ENCODE assay signal across 8 mouse cellular contexts in the genomic region with DNA sequence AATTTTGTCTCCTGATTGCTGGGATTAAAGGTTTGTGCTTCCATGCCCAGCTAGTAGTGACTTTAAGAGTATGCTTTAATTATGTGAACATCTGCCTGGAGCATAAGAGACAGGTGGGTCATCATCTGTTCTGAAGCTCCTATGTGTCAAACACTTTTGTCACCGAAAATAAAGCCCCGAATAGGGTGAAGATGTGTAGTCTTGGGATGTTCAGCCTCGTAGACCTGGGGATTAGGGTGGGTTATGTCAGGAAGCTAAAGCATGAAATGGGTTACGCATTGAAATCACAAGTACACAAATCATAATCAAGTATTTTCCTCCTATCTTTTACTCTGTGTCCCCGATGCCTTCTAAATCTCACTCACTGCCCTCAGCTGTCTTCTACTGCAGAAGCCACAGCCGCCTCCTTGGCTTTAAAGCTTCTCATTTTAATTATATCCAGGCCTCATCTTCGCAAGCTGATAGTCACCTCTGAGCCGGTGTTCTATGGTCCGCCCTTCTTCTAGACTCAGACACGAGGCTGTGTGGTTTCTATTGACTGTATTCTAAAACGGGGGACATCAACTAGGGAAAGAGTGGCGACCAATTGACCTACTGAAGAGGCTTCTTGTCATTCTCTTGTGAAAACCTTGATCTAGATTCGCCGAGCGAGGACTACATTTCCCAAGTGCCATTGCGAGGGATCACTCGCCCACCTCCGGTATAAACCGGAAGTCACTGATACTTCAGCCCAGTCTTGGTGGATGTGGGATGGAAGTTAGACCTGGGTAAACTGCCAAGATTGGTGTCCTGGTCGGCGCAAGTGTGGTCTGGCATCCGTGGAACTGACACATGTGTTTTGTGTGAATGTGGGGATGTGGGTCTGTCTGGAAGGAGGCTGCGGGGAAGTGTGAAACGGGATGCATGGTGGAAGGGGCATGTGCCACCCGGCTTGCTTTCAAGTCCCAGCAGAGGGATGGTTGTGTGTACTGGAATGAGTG. TPM values are rescaled to one million over a fixed set of nuclear protein-coding genes. Genes with fewer than 3 reads are reported as not detected.
DNase-seq lines count a peak whose midpoint lies in the region; ATAC-seq and TF ChIP-seq lines count a peak whose summit lies in the region.

TSS of gene Smim17 (plus strand) at position 720 of the 980 bp plus-strand sequence.

- no peak for ATAC-seq in embryonic facial prominence, embryonic 13.5 days (ENCODE audit: insufficient number of reproducible peaks, insufficient read depth, low FRiP score, low TSS enrichment, low read depth)
- peak; percentile 75 for ATAC-seq in heart, embryonic 11.5 days (replicated peaks; ENCODE audit: insufficient number of reproducible peaks, low FRiP score, low TSS enrichment)
- peak; percentile 90 for ATAC-seq in kidney, embryonic 15.5 days (replicated peaks; ENCODE audit: low FRiP score)
- peak; percentile 76 for ATAC-seq in limb, embryonic 14.5 days (ENCODE audit: low FRiP score, low read depth)
- ATAC-seq in midbrain, embryonic 14.5 days (ENCODE audit: low FRiP score, low TSS enrichment) = peak; percentile 91

- 22% methylated on average over 25 of the region's 25 CpGs for WGBS in embryonic facial prominence, embryonic 13.5 days
- 27% methylated on average over 25 of the region's 25 CpGs for WGBS in heart, embryonic 11.5 days (ENCODE audit: insufficient replicate concordance)
- WGBS in kidney, embryonic 15.5 days = 27% methylated on average over 25 of the region's 25 CpGs
- 24% methylated on average over 25 of the region's 25 CpGs for WGBS in limb, embryonic 14.5 days
- WGBS in midbrain, embryonic 14.5 days = 29% methylated on average over 25 of the region's 25 CpGs
- WGBS in small intestine, adult 2 months = 27% methylated on average over 25 of the region's 25 CpGs

- peak; percentile 21 for DNase-seq in A20 (ENCODE audit: low read depth, low spot score)
- peak; percentile 60 to 71 for DNase-seq in adrenal gland, postnatal 36 days
- DNase-seq in limb, embryonic 14.5 days (ENCODE audit: low spot score) = peak; percentile 75
- peak; percentile 88 for DNase-seq in midbrain, embryonic 14.5 days

- H3K27me3 ChIP-seq in embryonic facial prominence, embryonic 13.5 days = no peaks in the 10 kb centered on the region
- H3K27me3 ChIP-seq in heart, embryonic 11.5 days (ENCODE audit: control insufficient read depth, insufficient read depth, low read length) = no peaks in the 10 kb centered on the region
- H3K27me3 ChIP-seq in kidney, embryonic 15.5 days = no peaks in the 10 kb centered on the region
- no peaks in the 10 kb centered on the region for H3K27me3 ChIP-seq in limb, embryonic 14.5 days (ENCODE audit: control insufficient read depth, insufficient read depth, low read length)
- no peaks in the 10 kb centered on the region for H3K27me3 ChIP-seq in midbrain, embryonic 14.5 days (ENCODE audit: control insufficient read depth, insufficient read depth, low read length)
- no peaks in the 10 kb centered on the region for H3K27me3 ChIP-seq in small intestine, adult 2 months (ENCODE audit: control insufficient read depth, insufficient read depth, low read length)

- peak within 1 kb of the TSS; percentile 55 for H3K4me3 ChIP-seq in embryonic facial prominence, embryonic 13.5 days
- H3K4me3 ChIP-seq in heart, embryonic 11.5 days (ENCODE audit: low read depth, low read length) = peak within 1 kb of the TSS; percentile 57
- H3K4me3 ChIP-seq in kidney, embryonic 15.5 days (replicated peaks) = peak within 1 kb of the TSS; percentile 53
- H3K4me3 ChIP-seq in limb, embryonic 14.5 days (replicated peaks; ENCODE audit: low read length) = peak within 1 kb of the TSS; percentile 46
- peak within 1 kb of the TSS; percentile 46 for H3K4me3 ChIP-seq in midbrain, embryonic 14.5 days (replicated peaks; ENCODE audit: low read depth, low read length)
- H3K4me3 ChIP-seq in small intestine, adult 2 months (ENCODE audit: low read depth, low read length) = peak within 1 kb of the TSS; percentile 65

- no peak for TF ChIP-seq CTCF in small intestine, adult 2 months (IDR thresholded peaks at IDR 0.05; ENCODE audit: extremely low read depth, insufficient read length, insufficient replicate concordance, low read depth, low read length)

- H3K4me2 ChIP-seq in embryonic facial prominence, embryonic 13.5 days = peak within 1 kb of the TSS; percentile 71
- peak within 1 kb of the TSS; percentile 73 for H3K4me2 ChIP-seq in heart, embryonic 11.5 days
- peak within 1 kb of the TSS; percentile 70 for H3K4me2 ChIP-seq in kidney, embryonic 15.5 days
- peak within 1 kb of the TSS; percentile 70 for H3K4me2 ChIP-seq in limb, embryonic 14.5 days (replicated peaks; ENCODE audit: low read depth, low read length, severe bottlenecking)
- peak within 1 kb of the TSS; percentile 74 for H3K4me2 ChIP-seq in midbrain, embryonic 14.5 days (ENCODE audit: low read length)

- 0 out of 2 replicates have a peak, but pooled peaks cover 3% of the 10 kb centered on the region for H3K4me1 ChIP-seq in embryonic facial prominence, embryonic 13.5 days
- no peaks in the 10 kb centered on the region for H3K4me1 ChIP-seq in heart, embryonic 11.5 days (ENCODE audit: control insufficient read depth, insufficient read depth, low read length)
- no peaks in the 10 kb centered on the region for H3K4me1 ChIP-seq in kidney, embryonic 15.5 days
- peaks cover 5% of the 10 kb centered on the region; the same call in 1 of the 2 replicates for H3K4me1 ChIP-seq in limb, embryonic 14.5 days (ENCODE audit: control insufficient read depth, insufficient read depth, low read length)
- H3K4me1 ChIP-seq in midbrain, embryonic 14.5 days (ENCODE audit: control insufficient read depth, insufficient read depth, low read length) = peaks cover 4% of the 10 kb centered on the region; the same call in 1 of the 2 replicates
- no peaks in the 10 kb centered on the region for H3K4me1 ChIP-seq in small intestine, adult 2 months (ENCODE audit: control insufficient read depth, insufficient read depth, insufficient read length, low read length)

- H3K9me3 ChIP-seq in embryonic facial prominence, embryonic 13.5 days = no peaks in the 10 kb centered on the region
- no peaks in the 10 kb centered on the region for H3K9me3 ChIP-seq in heart, embryonic 11.5 days (replicated peaks; ENCODE audit: control insufficient read depth, low read length)
- no peaks in the 10 kb centered on the region for H3K9me3 ChIP-seq in kidney, embryonic 15.5 days (replicated peaks)
- H3K9me3 ChIP-seq in limb, embryonic 14.5 days (ENCODE audit: control insufficient read depth, low read length) = no peaks in the 10 kb centered on the region
- no peaks in the 10 kb centered on the region for H3K9me3 ChIP-seq in midbrain, embryonic 14.5 days (ENCODE audit: control insufficient read depth, low read length)

- H3K36me3 ChIP-seq in embryonic facial prominence, embryonic 13.5 days = peaks cover 22% of the 10 kb centered on the region
- H3K36me3 ChIP-seq in heart, embryonic 11.5 days (ENCODE audit: control insufficient read depth, insufficient read depth, low read length) = peaks cover 9% of the 10 kb centered on the region
- peaks cover 27% of the 10 kb centered on the region for H3K36me3 ChIP-seq in kidney, embryonic 15.5 days
- H3K36me3 ChIP-seq in limb, embryonic 14.5 days (ENCODE audit: control insufficient read depth, insufficient read depth, low read length) = peaks cover 12% of the 10 kb centered on the region
- peaks cover 26% of the 10 kb centered on the region for H3K36me3 ChIP-seq in midbrain, embryonic 14.5 days (ENCODE audit: control insufficient read depth, insufficient read depth, low read length)
- H3K36me3 ChIP-seq in small intestine, adult 2 months (ENCODE audit: control insufficient read depth, insufficient read depth, low read length) = 0 out of 2 replicates have a peak, but pooled peaks cover under 1% of the 10 kb centered on the region

- TF ChIP-seq POLR2A in limb, embryonic 14.5 days (IDR thresholded peaks at IDR 0.05; ENCODE audit: borderline replicate concordance, extremely low read depth, insufficient read depth, insufficient read length) = no peak
- no peak for TF ChIP-seq POLR2A in small intestine, adult 2 months (IDR thresholded peaks at IDR 0.05; ENCODE audit: low read depth, low read length)

- peak within 1 kb of the TSS; percentile 72 for H3K9ac ChIP-seq in embryonic facial prominence, embryonic 13.5 days
- peak within 1 kb of the TSS; percentile 65 for H3K9ac ChIP-seq in heart, embryonic 11.5 days (ENCODE audit: low read depth, low read length)
- H3K9ac ChIP-seq in kidney, embryonic 15.5 days = peak within 1 kb of the TSS; percentile 48
- peak within 1 kb of the TSS; percentile 60 for H3K9ac ChIP-seq in limb, embryonic 14.5 days (ENCODE audit: low read depth, low read length, severe bottlenecking)
- peak within 1 kb of the TSS; percentile 59 for H3K9ac ChIP-seq in midbrain, embryonic 14.5 days (replicated peaks; ENCODE audit: low read length)

- no peak within 1 kb of the TSS for H3K27ac ChIP-seq in embryonic facial prominence, embryonic 13.5 days
- no peak within 1 kb of the TSS for H3K27ac ChIP-seq in heart, embryonic 11.5 days (ENCODE audit: low read depth, low read length)
- no peak within 1 kb of the TSS for H3K27ac ChIP-seq in kidney, embryonic 15.5 days
- H3K27ac ChIP-seq in limb, embryonic 14.5 days (replicated peaks; ENCODE audit: low read depth, low read length) = no peak within 1 kb of the TSS
- H3K27ac ChIP-seq in midbrain, embryonic 14.5 days (replicated peaks; ENCODE audit: low read depth, low read length) = no peak within 1 kb of the TSS; the same call in none of the 2 replicates
- no peak within 1 kb of the TSS for H3K27ac ChIP-seq in small intestine, adult 2 months (ENCODE audit: insufficient read depth, low read depth, low read length)

RNA-seq across cellular contexts. Expression of gene Smim17, which starts in this region (rescaled TPM):
- under 1 TPM; 0.13 to 0.66 TPM for total RNA-seq in adrenal gland, postnatal 36 days (2021)
- not detected in 2 replicates for polyA plus RNA-seq in embryonic facial prominence, embryonic 13.5 days (2015; fragmentation: Nextera tagmentation; extraction: Ambion mirVana)
- polyA plus RNA-seq in heart, embryonic 11.5 days (2014; fragmentation: Nextera tagmentation; extraction: Ambion mirVana) = not detected in 2 replicates
- polyA plus RNA-seq in kidney, embryonic 15.5 days (2015; fragmentation: Nextera tagmentation; extraction: Ambion mirVana) = 0.04 and 0.17 TPM in 2 replicates
- 0.31 and 0.51 TPM in 2 replicates for polyA plus RNA-seq in limb, embryonic 14.5 days (2012; rRNA removed)
- polyA plus RNA-seq in limb, embryonic 14.5 days (2014; fragmentation: Nextera tagmentation; extraction: Ambion mirVana) = 0.32 TPM in 1 of 2 replicates, not detected in the other
- polyA plus RNA-seq in midbrain, embryonic 14.5 days (2014; fragmentation: Nextera tagmentation; extraction: Ambion mirVana) = 3.4 and 6.9 TPM in 2 replicates
- not detected in 2 replicates for polyA plus RNA-seq in small intestine, adult 2 months (2012; rRNA removed)

Comparison
In these comparisons a context has a peak if more than half of its experiments do, and no peak if none do; other contexts are left out.
1. Peak in DNase-seq in adrenal gland, postnatal 36 days; RNA of the gene not detected or under 1 TPM.
2. Peak in ATAC-seq, H3K4me3 ChIP-seq, H3K9ac ChIP-seq and H3K4me2 ChIP-seq in heart, embryonic 11.5 days; RNA of the gene not detected or under 1 TPM.
3. Peak in ATAC-seq, H3K4me3 ChIP-seq, H3K9ac ChIP-seq and H3K4me2 ChIP-seq in kidney, embryonic 15.5 days; RNA of the gene not detected or under 1 TPM.
4. Peak in DNase-seq, ATAC-seq, H3K4me3 ChIP-seq, H3K9ac ChIP-seq and H3K4me2 ChIP-seq in limb, embryonic 14.5 days; RNA of the gene not detected or under 1 TPM.
5. DNase-seq: peak in every context shown above with its lines; median percentile 88 in midbrain, embryonic 14.5 days; 75 in limb, embryonic 14.5 days; 66 in adrenal gland, postnatal 36 days; 21 in A20.